Mouse (Mus musculus) liver, embryonic 11.5 days (tissue): ENCODE measurements around the gene Synrg. TPM values are rescaled to one million over a fixed set of nuclear protein-coding genes. Genes with fewer than 3 reads are reported as not detected.

Experiments used
- ATAC-seq: fragments of 200-750 bp; cut with Nextera tagmentation; replicated peaks from 2 replicates; pipeline ENCODE4 v1.8.0; 2017; ENCODE audit warnings: moderate number of reproducible peaks, mild to moderate bottlenecking, moderate TSS enrichment, moderate library complexity; ENCODE audit not compliant: low FRiP score
- DNase-seq: peaks from one replicate; pipeline ENCODE4 v3.0.0-alpha.2; 2017; ENCODE audit warnings: low spot score
- H3K27ac ChIP-seq: fragments of 300-500 bp; sonication (generic); 2 replicates; pipeline ENCODE4 v1.5.1; 2014; ENCODE audit warnings: mild to moderate bottlenecking, low read depth, low read length, control low read depth
- H3K27me3 ChIP-seq: fragments of 300-500 bp; sonication (generic); replicated peaks from 2 replicates; pipeline ENCODE4 v1.6.1; 2014; ENCODE audit warnings: low read length, mixed read lengths; ENCODE audit not compliant: control insufficient read depth, insufficient read depth
- H3K36me3 ChIP-seq: fragments of 300-500 bp; sonication (generic); 2 replicates; pipeline ENCODE4 v1.6.1; 2014; ENCODE audit warnings: mild to moderate bottlenecking, low read length, moderate library complexity, mixed read lengths; ENCODE audit not compliant: control insufficient read depth, insufficient read depth
- H3K4me1 ChIP-seq: fragments of 300-500 bp; sonication (generic); replicated peaks from 2 replicates; pipeline ENCODE4 v1.6.1; 2014; ENCODE audit warnings: low read length, mixed read lengths; ENCODE audit not compliant: control insufficient read depth, insufficient read depth
- H3K4me2 ChIP-seq: fragments of 300-500 bp; sonication (generic); 2 replicates; pipeline ENCODE4 v1.6.1; 2014; ENCODE audit warnings: mild to moderate bottlenecking, control low read depth, moderate library complexity
- H3K4me3 ChIP-seq: fragments of 300-500 bp; sonication (generic); 2 replicates; pipeline ENCODE4 v1.5.1; 2014; ENCODE audit warnings: low read depth, low read length, control low read depth
- H3K9ac ChIP-seq: fragments of 300-500 bp; sonication (generic); 2 replicates; pipeline ENCODE4 v1.6.1; 2014; ENCODE audit warnings: low read depth, low read length, control low read depth
- H3K9me3 ChIP-seq: fragments of 300-500 bp; sonication (generic); 2 replicates; pipeline ENCODE4 v1.6.1; 2016; ENCODE audit warnings: low read length, inconsistent platforms, mixed read lengths; ENCODE audit not compliant: control insufficient read depth
- WGBS: fragments of 180-500 bp; shearing (Covaris S2); extraction: QIAGEN DNeasy Blood & Tissue Kit; methylation state at CpG from one replicate; pipeline ENCODE4 v1.1.7; 2014; 5-methylcytosine and 5-hydroxymethylcytosine counted together
- polyA plus RNA-seq: library from polyadenylated mRNA; unstranded; fragments of >200 nt; fragmentation: Nextera tagmentation; extraction: Ambion mirVana; gene quantifications from 2 replicates; pipeline ENCODE4 v1.2.1, GENCODE M21; 2014

The Synrg gene
- polyA plus RNA-seq, 1 experiment from 2014 or later = 9.0 TPM

GRCm38 (mm10) chr11:83997171-83997868 is 33.1 kb downstream of the Synrg start:
- H3K4me2 ChIP-seq = no peak overlapping the region
- H3K4me3 ChIP-seq = no peak overlapping the region
- ATAC-seq = no peak
- 88% methylated on average over 5 of the region's 5 CpGs for WGBS
- H3K9me3 ChIP-seq = no peaks in the 10 kb centered on the region
- no peak overlapping the region for H3K9ac ChIP-seq
- no peaks in the 10 kb centered on the region for H3K27me3 ChIP-seq
- no peak overlapping the region; the same call in 1 of the 2 replicates for H3K27ac ChIP-seq
- H3K4me1 ChIP-seq = no peaks in the 10 kb centered on the region
- H3K36me3 ChIP-seq = peaks cover 12% of the 10 kb centered on the region; the same call in 1 of the 2 replicates
- DNase-seq = no peak

- Histone ChIP-seq H3K4me2 (no peak overlapping the region), H3K36me3 (peaks cover 10% of the 10 kb centered on the region; the same call in 1 of the 2 replicates), H3K9me3 (no peaks in the 10 kb centered on the region), H3K27ac (no peak overlapping the region), H3K9ac (no peak overlapping the region), H3K4me3 (no peak overlapping the region), H3K4me1 (no peaks in the 10 kb centered on the region), H3K27me3 (no peaks in the 10 kb centered on the region)
- no peak for DNase-seq
- 91% methylated on average over 3 of the region's 3 CpGs for WGBS
- ATAC-seq = no peak
Measured at GRCm38 (mm10) chr11:83998993-83999392, 34.8 kb downstream of the Synrg start.

- DNase-seq = no peak
- peaks cover 8% of the 10 kb centered on the region; the same call in 1 of the 2 replicates for H3K36me3 ChIP-seq
Measured at GRCm38 (mm10) chr11:83999411-83999915, 35.2 kb downstream of the Synrg start.

GRCm38 (mm10) chr11:84001257-84001656 is 37.0 kb downstream of the Synrg start:
- no peaks in the 10 kb centered on the region for H3K27me3 ChIP-seq
- H3K4me3 ChIP-seq = no peak overlapping the region
- DNase-seq (no peak), ATAC-seq (no peak)
- 93% methylated on average over 3 of the region's 3 CpGs for WGBS
- H3K4me1 ChIP-seq = no peaks in the 10 kb centered on the region
- H3K27ac ChIP-seq = no peak overlapping the region
- no peaks in the 10 kb centered on the region for H3K9me3 ChIP-seq
- no peak overlapping the region for H3K9ac ChIP-seq
- peaks cover 8% of the 10 kb centered on the region; the same call in 1 of the 2 replicates for H3K36me3 ChIP-seq
- no peak overlapping the region for H3K4me2 ChIP-seq

More at GRCm38 (mm10) chr11:83999411-83999915, 35.2 kb downstream of the Synrg start:
- no peaks in the 10 kb centered on the region for H3K4me1 ChIP-seq
- no peaks in the 10 kb centered on the region for H3K27me3 ChIP-seq
- no peak overlapping the region for H3K9ac ChIP-seq
- WGBS = 84% methylated on average over 4 of the region's 4 CpGs
- no peak overlapping the region for H3K27ac ChIP-seq
- no peaks in the 10 kb centered on the region for H3K9me3 ChIP-seq
- ATAC-seq = no peak
- H3K4me2 ChIP-seq = no peak overlapping the region
- H3K4me3 ChIP-seq = no peak overlapping the region

- Histone ChIP-seq H3K4me2 (no peak overlapping the region), H3K27me3 (no peaks in the 10 kb centered on the region), H3K9ac (no peak overlapping the region), H3K4me3 (no peak overlapping the region), H3K4me1 (no peaks in the 10 kb centered on the region), H3K9me3 (no peaks in the 10 kb centered on the region), H3K36me3 (peaks cover 6% of the 10 kb centered on the region; the same call in 1 of the 2 replicates), H3K27ac (no peak overlapping the region)
- DNase-seq (no peak), ATAC-seq (no peak)
- 91% methylated on average over 6 of the region's 6 CpGs for WGBS
Measured at GRCm38 (mm10) chr11:84003986-84004385, 39.8 kb downstream of the Synrg start.

- Histone ChIP-seq H3K36me3 (peaks cover 7% of the 10 kb centered on the region; the same call in 1 of the 2 replicates), H3K27ac (no peak overlapping the region), H3K4me3 (no peak overlapping the region), H3K4me1 (no peaks in the 10 kb centered on the region), H3K9me3 (no peaks in the 10 kb centered on the region), H3K27me3 (no peaks in the 10 kb centered on the region), H3K9ac (no peak overlapping the region), H3K4me2 (no peak overlapping the region)
- 85% methylated on average over 9 of the region's 9 CpGs for WGBS
- ATAC-seq = no peak
- DNase-seq = no peak
Measured at GRCm38 (mm10) chr11:84009001-84009400, 44.8 kb downstream of the Synrg start.

- Histone ChIP-seq H3K4me1 (no peaks in the 10 kb centered on the region), H3K36me3 (peaks cover 7% of the 10 kb centered on the region; the same call in 1 of the 2 replicates), H3K4me3 (no peak overlapping the region), H3K4me2 (no peak overlapping the region), H3K9ac (no peak overlapping the region), H3K27ac (no peak overlapping the region), H3K9me3 (no peaks in the 10 kb centered on the region), H3K27me3 (no peaks in the 10 kb centered on the region)
- no peak for ATAC-seq
- DNase-seq = no peak
- 85% methylated on average over 9 of the region's 9 CpGs for whole genome bisulfite sequencing
Measured at GRCm38 (mm10) chr11:84010411-84010810, 46.2 kb downstream of the Synrg start.

GRCm38 (mm10) chr11:84011050-84011449 is 46.8 kb downstream of the Synrg start:
- Histone ChIP-seq H3K4me2 (no peak overlapping the region), H3K9ac (no peak overlapping the region), H3K36me3 (peaks cover 7% of the 10 kb centered on the region; the same call in 1 of the 2 replicates), H3K4me3 (no peak overlapping the region), H3K27me3 (no peaks in the 10 kb centered on the region), H3K27ac (no peak overlapping the region), H3K9me3 (no peaks in the 10 kb centered on the region), H3K4me1 (no peaks in the 10 kb centered on the region)
- 62% methylated on average over 12 of the region's 12 CpGs for WGBS
- no peak for DNase-seq
- ATAC-seq = no peak

GRCm38 (mm10) chr11:84011576-84011975 is 47.3 kb downstream of the Synrg start:
- Histone ChIP-seq H3K27ac (no peak overlapping the region), H3K9ac (no peak overlapping the region), H3K4me2 (no peak overlapping the region), H3K4me1 (no peaks in the 10 kb centered on the region), H3K36me3 (peaks cover 7% of the 10 kb centered on the region; the same call in 1 of the 2 replicates), H3K27me3 (no peaks in the 10 kb centered on the region), H3K4me3 (no peak overlapping the region), H3K9me3 (no peaks in the 10 kb centered on the region)
- no peak for DNase-seq
- 76% methylated on average over 2 of the region's 2 CpGs for WGBS
- no peak for ATAC-seq
